Mouse (Mus musculus) embryonic fibroblast, embryonic 13.5 days (primary cell): ENCODE measurements around the gene Ccdc102a.

Experiments
- CTCF ChIP-seq: IDR thresholded peaks from 2 replicates; pipeline ENCODE4 v1.5.1; 2011; ENCODE audit warnings: mild to moderate bottlenecking, control low read depth, low read length, moderate library complexity, borderline replicate concordance; ENCODE audit not compliant: insufficient read depth
- POLR2A ChIP-seq: IDR thresholded peaks from 2 replicates; pipeline ENCODE4 v1.6.1; 2011; ENCODE audit warnings: low read depth, mild to moderate bottlenecking, control low read depth, low read length, moderate library complexity

DNA sequence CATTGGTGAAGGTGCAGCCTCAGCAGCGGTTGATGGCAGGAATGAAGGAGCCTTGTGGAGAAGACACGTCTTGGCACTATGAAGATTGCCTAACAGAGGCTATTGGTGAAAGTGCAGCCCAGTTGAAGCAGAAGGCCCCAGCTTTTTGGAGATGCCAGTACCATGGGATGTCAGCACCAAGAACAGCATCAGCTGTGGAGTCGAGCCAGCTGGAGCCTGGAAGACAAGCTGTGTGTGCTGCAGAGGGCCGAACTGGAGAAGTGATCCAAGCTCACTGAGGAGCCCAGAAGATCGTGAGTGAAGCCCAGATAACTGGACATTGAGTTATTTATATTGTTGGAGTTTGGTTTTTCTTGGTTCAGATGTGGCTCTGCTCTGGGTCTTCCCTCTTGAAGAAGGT is 34.2 kb upstream of the Ccdc102a start:
- no peak for TF ChIP-seq POLR2A
- TF ChIP-seq CTCF, result no peak
